Mouse (Mus musculus) heart, embryonic 10.5 days (tissue): ENCODE data around the gene Kras. TPM values are rescaled to one million over a fixed set of nuclear protein-coding genes. Genes with fewer than 3 reads are reported as not detected.

ENCODE experiments used
- DNase-seq: peaks from one replicate; pipeline ENCODE4 v3.0.0-alpha.2; 2017; ENCODE audit warnings: low spot score
- H3K27ac ChIP-seq: fragments of 300-500 bp; sonication (generic); 2 replicates; pipeline ENCODE4 v1.5.1; 2016; ENCODE audit warnings: mild to moderate bottlenecking
- H3K27me3 ChIP-seq: fragments of 300-500 bp; sonication (generic); 2 replicates; pipeline ENCODE4 v1.6.1; 2016; ENCODE audit warnings: mild to moderate bottlenecking; ENCODE audit not compliant: poor library complexity, insufficient read depth, severe bottlenecking
- H3K36me3 ChIP-seq: fragments of 300-500 bp; sonication (generic); 2 replicates; pipeline ENCODE4 v1.6.1; 2016; ENCODE audit warnings: mild to moderate bottlenecking, moderate library complexity
- H3K4me1 ChIP-seq: fragments of 300-500 bp; sonication (generic); 2 replicates; pipeline ENCODE4 v1.6.1; 2016; ENCODE audit warnings: mild to moderate bottlenecking
- H3K4me3 ChIP-seq: fragments of 300-500 bp; sonication (generic); 2 replicates; pipeline ENCODE4 v1.5.1; 2016; ENCODE audit warnings: mild to moderate bottlenecking, moderate library complexity
- H3K9me3 ChIP-seq: fragments of 300-500 bp; sonication (generic); 2 replicates; pipeline ENCODE4 v1.6.1; 2016; ENCODE audit warnings: mild to moderate bottlenecking, moderate library complexity
- WGBS: fragments of 180-500 bp; shearing (Covaris S2); methylation state at CpG from one replicate; pipeline ENCODE4 v1.1.7; 2016; 5-methylcytosine and 5-hydroxymethylcytosine counted together
- polyA plus RNA-seq: library from polyadenylated mRNA; unstranded; fragments of >200 nt; fragmentation: Nextera tagmentation; extraction: Ambion mirVana; gene quantifications from 2 replicates; pipeline ENCODE4 v1.2.1, GENCODE M21; 2016

Kras gene
- polyA plus RNA-seq, 1 experiment from 2014 or later: 70.6 TPM

DNA sequence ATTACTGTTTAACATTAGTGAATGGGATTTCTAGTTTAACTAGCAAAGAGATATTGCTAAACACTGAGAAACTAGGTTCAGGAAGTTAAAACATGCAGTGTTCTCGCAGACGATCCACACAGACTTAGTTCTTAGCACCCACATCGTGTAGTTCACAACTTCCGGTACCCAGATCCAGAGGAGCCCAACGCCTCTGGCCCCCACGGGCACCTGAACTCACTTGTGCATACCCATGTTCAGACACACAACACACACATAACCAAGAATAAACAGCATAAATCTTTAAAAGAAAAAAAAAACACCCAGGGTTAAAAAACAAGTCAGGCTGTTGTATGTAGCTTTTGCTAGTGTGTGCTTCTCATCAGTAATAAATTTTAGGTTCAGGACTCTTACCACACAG is 45.6 kb downstream of the Kras start:
- Histone ChIP-seq H3K4me1 (0 out of 2 replicates have a peak, but pooled peaks cover 6% of the 10 kb centered on the region), H3K27ac (no peak overlapping the region), H3K27me3 (no peaks in the 10 kb centered on the region), H3K36me3 (no peaks in the 10 kb centered on the region), H3K9me3 (no peaks in the 10 kb centered on the region), H3K4me3 (no peak overlapping the region)
- WGBS: 90% methylated on average over 6 of the region's 6 CpGs
- peak; percentile 54 for DNase-seq

- WGBS: 79% methylated on average over 13 of the region's 13 CpGs
- Histone ChIP-seq H3K4me3 (no peak overlapping the region), H3K27ac (no peak overlapping the region), H3K27me3 (no peaks in the 10 kb centered on the region), H3K4me1 (0 out of 2 replicates have a peak, but pooled peaks cover 6% of the 10 kb centered on the region), H3K9me3 (no peaks in the 10 kb centered on the region), H3K36me3 (no peaks in the 10 kb centered on the region)
- DNase-seq: peak; percentile 66
Observed at GRCm38 (mm10) chr6:145202432-145203125, 47.5 kb downstream of the Kras start.

GRCm38 (mm10) chr6:145197949-145198686 is 51.9 kb downstream of the Kras start:
- Histone ChIP-seq H3K9me3 (no peaks in the 10 kb centered on the region), H3K36me3 (no peaks in the 10 kb centered on the region), H3K27me3 (no peaks in the 10 kb centered on the region), H3K27ac (no peak overlapping the region), H3K4me3 (no peak overlapping the region), H3K4me1 (0 out of 2 replicates have a peak, but pooled peaks cover 2% of the 10 kb centered on the region)
- WGBS: 87% methylated on average over 8 of the region's 8 CpGs
- peak; percentile 36 for DNase-seq

DNA sequence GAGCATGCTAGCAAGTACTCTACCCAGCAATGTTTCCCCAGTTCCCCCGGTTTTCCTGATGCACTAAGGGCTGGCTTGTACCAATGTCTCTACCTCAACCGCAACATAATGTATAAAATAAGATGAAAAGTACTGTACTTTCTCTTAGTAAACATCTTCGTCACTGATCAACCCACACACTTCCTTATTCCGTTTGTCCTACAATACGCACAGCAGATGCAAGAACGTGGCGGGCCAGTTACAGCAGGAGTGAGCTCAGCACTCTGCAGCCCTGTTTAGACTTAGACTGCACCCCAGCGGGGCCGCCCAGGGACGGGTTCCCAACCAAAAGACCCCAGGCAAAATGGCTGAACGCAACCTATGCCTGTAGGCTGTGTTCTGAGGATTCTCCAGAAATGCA is 56.6 kb downstream of the Kras start:
- H3K4me1 ChIP-seq: no peaks in the 10 kb centered on the region
- no peaks in the 10 kb centered on the region for H3K36me3 ChIP-seq
- H3K9me3 ChIP-seq: no peaks in the 10 kb centered on the region
- WGBS: 72% methylated on average over 11 of the region's 11 CpGs
- H3K4me3 ChIP-seq: no peak overlapping the region
- peaks cover 7% of the 10 kb centered on the region; the same call in 1 of the 2 replicates for H3K27me3 ChIP-seq
- H3K27ac ChIP-seq: no peak overlapping the region
- DNase-seq: peak; percentile 27

- Histone ChIP-seq H3K36me3 (no peaks in the 10 kb centered on the region), H3K9me3 (no peaks in the 10 kb centered on the region), H3K4me3 (no peak overlapping the region), H3K27ac (no peak overlapping the region), H3K27me3 (peaks cover 11% of the 10 kb centered on the region; the same call in 1 of the 2 replicates), H3K4me1 (no peaks in the 10 kb centered on the region)
- peak; percentile 53 for DNase-seq
- 86% methylated on average over 3 of the region's 3 CpGs for whole genome bisulfite sequencing
Observed at GRCm38 (mm10) chr6:145193038-145193437, 57.0 kb downstream of the Kras start.

GRCm38 (mm10) chr6:145187093-145188088 is 62.6 kb downstream of the Kras start:
- peaks cover 18% of the 10 kb centered on the region for H3K27me3 ChIP-seq
- no peaks in the 10 kb centered on the region for H3K36me3 ChIP-seq
- peak overlapping the region; percentile 45 for H3K4me3 ChIP-seq
- 52% methylated on average over 27 of the region's 27 CpGs for WGBS
- no peak overlapping the region for H3K27ac ChIP-seq
- DNase-seq: no peak
- H3K4me1 ChIP-seq: no peaks in the 10 kb centered on the region
- H3K9me3 ChIP-seq: no peaks in the 10 kb centered on the region

- no peaks in the 10 kb centered on the region for H3K36me3 ChIP-seq
- WGBS: 87% methylated on average over 1 of the region's 1 CpGs
Observed at GRCm38 (mm10) chr6:145186096-145186495, 63.9 kb downstream of the Kras start.

GRCm38 (mm10) chr6:145182044-145182443 is 68.0 kb downstream of the Kras start:
- WGBS: 32% methylated on average over 8 of the region's 8 CpGs
- H3K4me1 ChIP-seq: peaks cover 22% of the 10 kb centered on the region
- peak overlapping the region; percentile 64; the same call in 1 of the 2 replicates for H3K27ac ChIP-seq
- H3K9me3 ChIP-seq: no peaks in the 10 kb centered on the region
- peaks cover 15% of the 10 kb centered on the region for H3K27me3 ChIP-seq
- DNase-seq: peak; percentile 83
- H3K36me3 ChIP-seq: no peaks in the 10 kb centered on the region
- peak overlapping the region; percentile 0 for H3K4me3 ChIP-seq

More at GRCm38 (mm10) chr6:145186096-145186495, 63.9 kb downstream of the Kras start:
- H3K4me1 ChIP-seq: peaks cover 11% of the 10 kb centered on the region
- H3K27me3 ChIP-seq: peaks cover 15% of the 10 kb centered on the region
- no peak overlapping the region for H3K27ac ChIP-seq
- no peak for DNase-seq
- no peak overlapping the region for H3K4me3 ChIP-seq
- H3K9me3 ChIP-seq: no peaks in the 10 kb centered on the region

DNA sequence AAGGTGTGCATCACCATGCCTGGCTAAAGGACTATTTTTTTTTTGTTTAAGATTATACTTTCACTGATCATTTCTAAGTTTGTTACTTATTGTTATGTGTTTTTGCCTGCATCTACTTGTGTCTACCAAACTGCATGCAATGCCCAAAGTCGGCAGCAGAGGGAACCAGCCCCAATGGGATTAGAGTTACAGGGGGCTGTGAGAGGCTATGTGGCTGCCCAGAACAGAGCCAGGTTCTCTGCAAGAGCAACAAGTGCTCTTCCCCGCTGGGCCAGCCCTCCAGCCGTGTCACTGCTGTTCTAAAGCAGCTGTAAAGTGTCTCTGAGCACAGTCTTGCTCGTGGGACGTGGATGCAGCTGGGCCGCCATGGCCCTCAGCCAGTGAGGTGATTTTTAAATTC is 70.4 kb downstream of the Kras start:
- no peak for DNase-seq
- WGBS: 26% methylated on average over 6 of the region's 6 CpGs
- peaks cover 39% of the 10 kb centered on the region for H3K27me3 ChIP-seq
- no peak overlapping the region for H3K4me3 ChIP-seq
- peaks cover 46% of the 10 kb centered on the region for H3K4me1 ChIP-seq
- no peak overlapping the region for H3K27ac ChIP-seq
- no peaks in the 10 kb centered on the region for H3K9me3 ChIP-seq
- no peaks in the 10 kb centered on the region for H3K36me3 ChIP-seq

GRCm38 (mm10) chr6:145176474-145176873 is 73.6 kb downstream of the Kras start:
- Histone ChIP-seq H3K4me3 (no peak overlapping the region), H3K9me3 (no peaks in the 10 kb centered on the region), H3K27ac (no peak overlapping the region), H3K36me3 (no peaks in the 10 kb centered on the region), H3K4me1 (peaks cover 70% of the 10 kb centered on the region), H3K27me3 (peaks cover 44% of the 10 kb centered on the region)
- 46% methylated on average over 10 of the region's 10 CpGs for WGBS
- DNase-seq: no peak

GRCm38 (mm10) chr6:145175571-145175981 is 74.5 kb downstream of the Kras start:
- Histone ChIP-seq H3K27ac (no peak overlapping the region), H3K9me3 (no peaks in the 10 kb centered on the region), H3K27me3 (peaks cover 44% of the 10 kb centered on the region), H3K4me3 (peak overlapping the region; percentile 32), H3K4me1 (peaks cover 70% of the 10 kb centered on the region), H3K36me3 (no peaks in the 10 kb centered on the region)
- WGBS: 34% methylated on average over 9 of the region's 9 CpGs
- no peak for DNase-seq

- peaks cover 44% of the 10 kb centered on the region for H3K27me3 ChIP-seq
- peak overlapping the region; percentile 10; the same call in 1 of the 2 replicates for H3K4me3 ChIP-seq
- no peaks in the 10 kb centered on the region for H3K36me3 ChIP-seq
- peak; percentile 89 for DNase-seq
- WGBS: 2% methylated on average over 11 of the region's 11 CpGs
- no peaks in the 10 kb centered on the region for H3K9me3 ChIP-seq
- H3K27ac ChIP-seq: peak overlapping the region; percentile 76
- H3K4me1 ChIP-seq: peaks cover 64% of the 10 kb centered on the region
Observed at GRCm38 (mm10) chr6:145173781-145174191, 76.3 kb downstream of the Kras start.
